Mouse (Mus musculus) myocyte (in vitro differentiated cells): ENCODE measurements around the gene Casz1. TPM values are rescaled to one million over a fixed set of nuclear protein-coding genes. Genes with fewer than 3 reads are reported as not detected.

ENCODE experiments used
- H3K27me3 ChIP-seq: one replicate; pipeline ENCODE4 v1.6.1; 2011; ENCODE audit not compliant: control insufficient read depth, insufficient read depth, insufficient read length
- H3K36me3 ChIP-seq: one replicate; pipeline ENCODE4 v1.6.1; 2011; ENCODE audit not compliant: control insufficient read depth, insufficient read depth
- H3K4me2 ChIP-seq: one replicate; pipeline ENCODE4 v1.6.1; 2011; ENCODE audit warnings: low read depth, control low read depth
- H3K4me3 ChIP-seq: one replicate; pipeline ENCODE4 v1.5.1; 2011; ENCODE audit warnings: mild to moderate bottlenecking, control low read depth, moderate library complexity
- H3K79me2 ChIP-seq: one replicate; pipeline ENCODE4 v1.6.1; 2011; ENCODE audit not compliant: control insufficient read depth, insufficient read depth
- H3ac ChIP-seq: one replicate; pipeline ENCODE4 v1.6.1; 2011; ENCODE audit not compliant: control insufficient read depth, insufficient read length
- CEBPB ChIP-seq: IDR thresholded peaks from 2 replicates; pipeline ENCODE4 v1.6.1; 2011; ENCODE audit warnings: mild to moderate bottlenecking, moderate library complexity; ENCODE audit not compliant: poor library complexity, insufficient read depth, severe bottlenecking
- E2F4 ChIP-seq: IDR thresholded peaks from one replicate; pipeline ENCODE4 v1.6.1; 2011; ENCODE audit warnings: mild to moderate bottlenecking, control low read depth, moderate library complexity; ENCODE audit not compliant: insufficient read depth
- MAX ChIP-seq: IDR thresholded peaks from one replicate; pipeline ENCODE4 v1.6.1; 2011; ENCODE audit warnings: low read depth, mild to moderate bottlenecking, control low read depth
- MYOD1 ChIP-seq, 3 experiments: IDR thresholded peaks; one replicate each; pipeline ENCODE4 v1.6.1; 2011; ENCODE audit warnings: control low read depth in 2 of 3, low read depth in 2 of 3, mild to moderate bottlenecking in 2 of 3, moderate library complexity in 1 of 3; ENCODE audit not compliant: insufficient read length in 2 of 3, control insufficient read depth in 1 of 3
- MYOG ChIP-seq, 3 experiments: IDR thresholded peaks; one replicate each; pipeline ENCODE4 v1.6.1; 2011; ENCODE audit warnings: control low read depth in 2 of 3, low read depth in 2 of 3, mild to moderate bottlenecking in 2 of 3; ENCODE audit not compliant: insufficient read length in 2 of 3, control insufficient read depth in 1 of 3, insufficient read depth in 1 of 3
- POLR2A ChIP-seq: IDR thresholded peaks from one replicate; pipeline ENCODE4 v1.6.1; 2011; ENCODE audit warnings: low read depth, mild to moderate bottlenecking, control low read depth, moderate library complexity; ENCODE audit not compliant: insufficient read length
- POLR2AphosphoS2 ChIP-seq: IDR thresholded peaks from one replicate; pipeline ENCODE4 v1.6.1; 2011; ENCODE audit warnings: low read depth, control low read depth; ENCODE audit not compliant: insufficient read length
- REST ChIP-seq: IDR thresholded peaks from one replicate; pipeline ENCODE4 v1.6.1; 2011; ENCODE audit warnings: mild to moderate bottlenecking, control low read depth, moderate library complexity; ENCODE audit not compliant: insufficient read depth, insufficient read length
- SRF ChIP-seq: IDR thresholded peaks from one replicate; pipeline ENCODE4 v1.6.1; 2011; ENCODE audit warnings: low read depth; ENCODE audit not compliant: control insufficient read depth, insufficient read length
- TCF12 ChIP-seq: IDR thresholded peaks from one replicate; pipeline ENCODE4 v1.6.1; 2011; ENCODE audit warnings: mild to moderate bottlenecking, control low read depth; ENCODE audit not compliant: poor library complexity, insufficient read depth, severe bottlenecking
- TCF3 ChIP-seq: IDR thresholded peaks from one replicate; pipeline ENCODE4 v1.6.1; 2011; ENCODE audit warnings: low read depth, control low read depth; ENCODE audit not compliant: insufficient read length
- USF1 ChIP-seq: IDR thresholded peaks from one replicate; pipeline ENCODE4 v1.6.1; 2011; ENCODE audit warnings: low read depth, mild to moderate bottlenecking, control low read depth, moderate library complexity
- polyA plus RNA-seq: library from polyadenylated mRNA; unstranded; fragments of >200 nt; fragmentation: generic; extraction: Trizol; gene quantifications from one replicate; pipeline ENCODE4 v1.2.1, GENCODE M21; 2012; ENCODE audit warnings: missing spikeins

The Casz1 gene
- polyA plus RNA-seq, 1 experiment = 11.1 TPM

DNA sequence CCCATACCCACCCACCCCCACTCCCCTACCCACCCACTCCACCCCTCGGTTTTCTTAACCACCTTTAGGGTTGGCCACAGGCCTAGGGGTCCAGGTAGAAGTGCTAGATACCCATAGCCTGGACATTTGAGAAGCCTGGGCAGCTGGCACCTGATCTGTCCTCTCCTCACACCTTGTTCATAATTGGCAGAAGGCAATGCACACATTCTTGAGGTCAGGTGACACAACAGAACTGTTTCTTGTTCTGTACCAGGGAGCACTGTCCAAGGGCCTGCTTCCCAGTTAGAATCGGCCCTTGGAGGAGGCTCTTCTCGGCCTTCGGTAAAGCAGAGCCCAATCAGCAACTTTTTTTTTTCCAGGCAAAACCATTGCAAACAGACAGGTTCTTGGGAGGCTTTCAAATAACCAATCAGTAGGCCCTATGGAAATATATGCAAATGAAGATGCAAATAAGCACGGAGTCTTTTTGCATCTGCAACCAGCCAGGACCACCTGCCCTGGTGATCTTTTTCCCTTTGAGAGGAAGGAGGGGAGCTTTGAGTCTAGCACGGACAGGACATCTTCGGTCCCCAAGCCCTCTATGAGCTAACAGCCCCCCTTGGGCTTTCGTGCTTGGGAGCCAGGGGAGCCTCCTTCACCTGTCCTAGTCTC, 36.4 kb upstream of the Casz1 start:
- Histone ChIP-seq H3K4me2 (no peak overlapping the region), H3ac (no peak overlapping the region), H3K4me3 (no peak overlapping the region), H3K36me3 (no peaks in the 10 kb centered on the region), H3K79me2 (no peaks in the 10 kb centered on the region), H3K27me3 (peaks cover 39% of the 10 kb centered on the region)
- no peak for TF ChIP-seq MYOG (IDR thresholded peaks at IDR 0.05; ENCODE audit: control insufficient read depth in 1 of 3, insufficient read depth in 1 of 3, insufficient read length in 2 of 3, low read depth in 2 of 3)
- no peak for TF ChIP-seq USF1
- TF ChIP-seq SRF = no peak
- TF ChIP-seq POLR2AphosphoS2 = no peak
- no peak for TF ChIP-seq POLR2A
- no peak for TF ChIP-seq REST
- no peak for TF ChIP-seq CEBPB
- no peak for TF ChIP-seq MYOD1 (IDR thresholded peaks at IDR 0.05; ENCODE audit: control insufficient read depth in 1 of 3, insufficient read length in 2 of 3, low read depth in 2 of 3)
- no peak for TF ChIP-seq MAX
- TF ChIP-seq TCF12 = no peak
- no peak for TF ChIP-seq TCF3
- TF ChIP-seq E2F4 = no peak

DNA sequence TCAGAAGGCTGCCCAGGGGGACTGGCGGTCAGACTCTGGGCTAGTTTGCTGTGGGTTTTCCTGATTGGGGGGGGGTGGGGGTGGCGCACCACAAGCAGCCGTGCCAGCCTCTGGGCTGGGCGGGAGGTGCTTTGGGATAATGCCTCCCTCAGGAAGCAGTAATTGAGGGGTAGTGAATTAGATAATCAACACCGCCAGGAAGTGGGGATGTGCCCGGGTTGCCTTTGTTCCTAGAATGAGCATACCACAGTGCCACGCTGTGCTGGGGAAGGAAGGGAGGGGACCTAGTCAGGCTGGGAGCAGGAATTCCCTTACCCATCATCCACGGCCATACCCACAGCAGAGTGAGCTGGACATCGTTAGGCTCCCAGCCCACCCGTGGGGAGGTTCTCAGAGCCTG, 35.6 kb upstream of the Casz1 start:
- Histone ChIP-seq H3K36me3 (no peaks in the 10 kb centered on the region), H3ac (no peak overlapping the region), H3K79me2 (no peaks in the 10 kb centered on the region), H3K27me3 (peaks cover 33% of the 10 kb centered on the region), H3K4me3 (no peak overlapping the region), H3K4me2 (no peak overlapping the region)
- TF ChIP-seq MYOD1 (IDR thresholded peaks at IDR 0.05; ENCODE audit: control insufficient read depth in 1 of 3, insufficient read length in 2 of 3, low read depth in 2 of 3) (no peak), USF1 (no peak), CEBPB (no peak), MAX (no peak), POLR2A (no peak), E2F4 (no peak), TCF12 (no peak), SRF (no peak), TCF3 (no peak), POLR2AphosphoS2 (no peak), REST (no peak), MYOG (IDR thresholded peaks at IDR 0.05; ENCODE audit: control insufficient read depth in 1 of 3, insufficient read depth in 1 of 3, insufficient read length in 2 of 3, low read depth in 2 of 3) (no peak)

DNA sequence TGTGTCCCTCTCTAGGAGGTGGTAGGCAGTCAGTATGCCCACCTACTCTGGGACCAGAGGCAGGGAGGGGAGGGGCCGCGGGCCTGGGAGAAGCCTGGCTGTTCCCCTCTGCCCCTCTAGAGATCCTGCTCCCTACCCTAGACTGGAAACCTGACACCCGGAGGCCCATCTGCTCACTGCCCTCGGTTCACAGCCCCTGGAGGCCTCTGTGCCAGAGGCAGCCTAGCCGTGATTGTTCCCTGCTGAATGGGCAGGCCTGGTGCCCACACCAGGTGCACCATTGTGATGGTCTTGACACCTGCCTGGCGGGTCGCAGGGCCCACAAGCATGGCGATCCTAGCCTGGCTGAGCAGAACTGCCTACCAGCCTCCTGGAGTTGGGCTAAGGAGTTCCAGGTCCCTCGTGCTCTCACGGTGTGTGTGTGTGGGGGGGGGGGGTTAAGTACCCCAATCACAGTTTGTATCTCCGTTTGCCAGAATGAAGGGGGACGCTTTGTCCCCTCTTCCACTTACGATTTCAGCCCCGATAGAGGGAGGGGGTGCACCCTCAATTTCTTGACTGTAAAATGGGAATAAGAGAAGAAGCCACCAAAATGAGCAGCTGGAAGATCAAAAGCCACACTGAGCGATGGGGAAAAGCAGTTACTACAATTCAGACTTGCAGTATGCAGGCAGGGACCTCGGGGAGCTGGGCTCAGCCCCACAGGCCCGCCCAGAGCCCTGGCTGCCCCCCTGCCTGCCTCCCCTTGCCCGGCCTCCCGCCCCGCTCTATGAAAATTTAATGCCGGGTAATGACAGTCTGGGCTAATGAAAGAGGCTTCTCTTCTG, 33.4 kb upstream of the Casz1 start:
- H3K4me2 ChIP-seq = no peak overlapping the region
- no peak overlapping the region for H3K4me3 ChIP-seq
- peaks cover 25% of the 10 kb centered on the region for H3K27me3 ChIP-seq
- no peaks in the 10 kb centered on the region for H3K36me3 ChIP-seq
- no peak overlapping the region for H3ac ChIP-seq
- no peaks in the 10 kb centered on the region for H3K79me2 ChIP-seq
- TF ChIP-seq MYOG (IDR thresholded peaks at IDR 0.05; ENCODE audit: control insufficient read depth in 1 of 3, insufficient read depth in 1 of 3, insufficient read length in 2 of 3, low read depth in 2 of 3) (peak in 2 of 3 experiments; percentile 32 to 39), REST (no peak), TCF12 (no peak), MYOD1 (IDR thresholded peaks at IDR 0.05; ENCODE audit: control insufficient read depth in 1 of 3, insufficient read length in 2 of 3, low read depth in 2 of 3) (peak in 2 of 3 experiments; percentile 24 to 62)

DNA sequence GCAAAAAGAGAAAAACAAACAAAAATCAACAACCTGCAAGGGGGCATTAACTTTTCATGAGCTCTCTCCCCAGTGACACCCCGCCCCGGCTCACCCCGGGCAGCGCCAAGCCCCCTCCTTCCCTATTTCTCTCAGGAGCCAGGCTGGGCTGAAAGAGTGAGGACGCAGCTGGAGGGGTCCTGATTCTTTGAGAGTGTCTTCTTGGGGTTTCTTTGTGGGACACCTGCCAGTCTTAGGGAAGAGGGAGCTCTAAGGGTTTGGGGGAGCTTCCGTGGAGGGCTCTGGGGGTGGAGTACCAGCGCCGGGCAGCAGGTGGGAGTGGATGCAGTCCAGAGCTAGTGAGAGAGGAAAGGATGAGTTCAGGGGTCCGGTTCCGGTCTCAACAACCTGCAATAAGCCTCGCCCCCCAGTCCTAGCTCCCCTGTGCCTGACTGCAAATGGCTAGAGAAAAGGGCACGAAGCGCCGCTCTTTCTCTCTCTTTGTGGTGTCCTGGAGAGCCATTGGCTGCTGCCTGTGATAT, 32.8 kb upstream of the Casz1 start:
- Histone ChIP-seq H3K4me3 (no peak overlapping the region), H3ac (no peak overlapping the region), H3K27me3 (peaks cover 19% of the 10 kb centered on the region), H3K79me2 (no peaks in the 10 kb centered on the region), H3K36me3 (no peaks in the 10 kb centered on the region), H3K4me2 (no peak overlapping the region)
- TF ChIP-seq TCF3 = no peak
- no peak for TF ChIP-seq USF1
- TF ChIP-seq MYOG (IDR thresholded peaks at IDR 0.05; ENCODE audit: control insufficient read depth in 1 of 3, insufficient read depth in 1 of 3, insufficient read length in 2 of 3, low read depth in 2 of 3) = no peak
- no peak for TF ChIP-seq MYOD1 (IDR thresholded peaks at IDR 0.05; ENCODE audit: control insufficient read depth in 1 of 3, insufficient read length in 2 of 3, low read depth in 2 of 3)
- no peak for TF ChIP-seq E2F4
- TF ChIP-seq CEBPB = no peak
- no peak for TF ChIP-seq REST
- no peak for TF ChIP-seq POLR2AphosphoS2
- TF ChIP-seq MAX = no peak
- TF ChIP-seq SRF = no peak
- TF ChIP-seq POLR2A = no peak
